Mouse (Mus musculus): ENCODE data around the gene Gm8108. TPM values are rescaled to one million over a fixed set of nuclear protein-coding genes. Genes with fewer than 3 reads are reported as not detected.

The Gm8108 gene
- 0.22 TPM in 1 of 2 replicates, not detected in the other for polyA plus RNA-seq (2012; rRNA removed)

DNA sequence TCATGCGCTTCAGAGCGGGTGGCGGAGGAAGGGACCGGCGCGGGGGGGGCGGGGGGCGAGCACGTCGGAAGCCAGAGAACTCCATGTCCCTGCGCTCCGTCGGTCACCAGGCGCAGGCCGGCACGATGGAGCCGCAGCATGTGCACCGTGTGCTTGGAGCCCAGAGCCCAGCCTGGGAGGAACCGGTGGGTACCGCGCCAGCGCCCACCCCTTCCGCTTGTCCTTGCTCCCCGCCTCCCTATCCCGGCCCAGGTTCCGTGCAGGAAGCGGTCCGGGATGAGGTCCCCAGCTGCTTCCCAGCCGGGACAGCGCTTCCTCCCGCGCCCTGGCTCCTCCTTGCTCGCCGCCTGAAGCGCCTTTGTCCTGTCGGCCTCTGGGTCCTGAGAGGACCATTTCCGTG is at the start of gene Gm8108:
Gene Gm8108, plus strand, starts transcription at position 101 of the 400 bp plus-strand sequence.

GRCm38 (mm10) chr14:4083820-4084219 is 26.5 kb upstream of the Gm8108 start, which contains the start of gene Gm3115:
TSS of gene Gm3115 (plus strand) at chr14:4084120.

DNA sequence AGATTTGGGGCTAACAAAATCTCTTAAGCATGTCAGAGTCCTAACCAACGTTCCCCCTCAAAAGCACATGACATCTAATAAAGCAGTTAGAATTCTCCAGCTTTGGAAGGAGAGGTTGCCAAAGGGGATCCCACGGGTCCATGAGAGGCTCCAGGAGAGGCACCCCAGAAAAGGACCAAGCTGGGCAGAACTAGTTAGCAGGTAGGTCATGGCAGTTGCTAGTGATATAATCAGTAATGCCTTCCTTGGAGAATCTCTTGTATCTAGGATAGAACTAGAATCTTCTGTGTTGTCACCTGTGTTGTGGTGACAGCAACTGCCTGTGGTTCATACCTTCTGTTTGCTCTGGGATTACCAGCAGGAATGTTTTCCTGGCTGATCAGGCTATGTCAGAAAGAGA is 54.4 kb downstream of the Gm8108 start, which contains the start of gene Gm3127:
Gene Gm3127, plus strand, starts transcription at position 301 of the 400 bp plus-strand sequence.

Other genes with a start within 250 kb of the Gm8108 start
- not detected in 2 replicates for gene Gm2916, start 226.4 kb upstream of the Gm8108 start, polyA plus RNA-seq (2012; rRNA removed)
- gene Gm3029, start 178.8 kb upstream of the Gm8108 start, polyA plus RNA-seq (2012; rRNA removed): not detected in 2 replicates
- gene Gm3095, start 147.0 kb upstream of the Gm8108 start, polyA plus RNA-seq (2012; rRNA removed): 0.20 TPM in 1 of 2 replicates, not detected in the other
- gene Gm3099, start 112.1 kb upstream of the Gm8108 start, polyA plus RNA-seq (2012; rRNA removed): not detected in 2 replicates
- gene Gm5796, start 86.6 kb upstream of the Gm8108 start, polyA plus RNA-seq (2012; rRNA removed): not detected in 2 replicates
- not detected in 2 replicates for gene Gm3115, start 26.4 kb upstream of the Gm8108 start, polyA plus RNA-seq (2012; rRNA removed)
- not detected in 2 replicates for gene Gm3127, start 54.5 kb downstream of the Gm8108 start, polyA plus RNA-seq (2012; rRNA removed)
- 0.21 TPM in 1 of 2 replicates, not detected in the other for gene Gm2974, start 72.0 kb downstream of the Gm8108 start, polyA plus RNA-seq (2012; rRNA removed)
- not detected in 2 replicates for gene Gm3138, start 139.1 kb downstream of the Gm8108 start, polyA plus RNA-seq (2012; rRNA removed)
- not detected in 2 replicates for gene Gm3149, start 206.8 kb downstream of the Gm8108 start, polyA plus RNA-seq (2012; rRNA removed)
- gene 2610042L04Rik, start 224.2 kb downstream of the Gm8108 start, polyA plus RNA-seq (2012; rRNA removed): not detected in 2 replicates